Mouse (Mus musculus): ENCODE measurements around the gene Slc35a5.

GRCm38 (mm10) chr16:45204438-45204837, 45.9 kb upstream of the Slc35a5 start:
- TF ChIP-seq POLR2A (IDR thresholded peaks at IDR 0.05; ENCODE audit: extremely low read depth, insufficient read depth, low read length): no peak
- TF ChIP-seq CTCF (IDR thresholded peaks at IDR 0.05; ENCODE audit: extremely low read depth, insufficient read depth, low read length): no peak
